Mouse (Mus musculus): ENCODE measurements at regions not wholly inside any gene's neighbourhood (a gene's known extent, or its start where the extent isn't known, plus 50 kb on each side); places are given as distances from the start of the nearest gene placed in this dataset.

GRCm38 (mm10) chrX:62832741-62833140 lies 364.9 kb downstream of the 4931400O07Rik start:
- DNase-seq = peak; percentile 85 to 87
